Mouse (Mus musculus) adrenal gland (tissue): ENCODE measurements at regions not wholly inside any gene's neighbourhood (a gene's known extent, or its start where the extent isn't known, plus 50 kb on each side); places are given as distances from the start of the nearest gene placed in this dataset.

Experiments
- intact Hi-C: fragments of 180-260 bp; cut with DNase I; formaldehyde crosslinking; loops from one replicate; pipeline ENCODE4 v1.15.1; 2025

DNA sequence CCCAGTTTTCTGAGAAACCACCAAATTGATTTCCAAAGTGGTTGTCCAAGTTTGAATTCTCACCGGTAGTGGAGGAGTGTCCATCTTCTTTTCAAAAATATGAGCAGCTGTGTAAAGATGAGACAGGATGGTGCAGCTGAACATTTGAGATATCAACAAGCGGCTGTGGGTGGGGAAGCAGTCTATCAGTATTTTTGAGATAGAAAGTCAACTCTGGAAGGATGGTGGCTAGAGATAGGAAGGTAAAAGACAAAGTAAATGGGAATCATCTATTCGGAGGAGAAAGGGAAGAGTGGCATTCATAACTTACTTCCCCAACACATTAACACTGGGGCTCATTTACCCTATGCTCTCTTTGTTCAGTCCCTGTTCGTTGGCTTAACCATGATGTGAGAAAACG lies 146.9 kb upstream of the Gmnc start:
- intact Hi-C loops: no loop called here

DNA sequence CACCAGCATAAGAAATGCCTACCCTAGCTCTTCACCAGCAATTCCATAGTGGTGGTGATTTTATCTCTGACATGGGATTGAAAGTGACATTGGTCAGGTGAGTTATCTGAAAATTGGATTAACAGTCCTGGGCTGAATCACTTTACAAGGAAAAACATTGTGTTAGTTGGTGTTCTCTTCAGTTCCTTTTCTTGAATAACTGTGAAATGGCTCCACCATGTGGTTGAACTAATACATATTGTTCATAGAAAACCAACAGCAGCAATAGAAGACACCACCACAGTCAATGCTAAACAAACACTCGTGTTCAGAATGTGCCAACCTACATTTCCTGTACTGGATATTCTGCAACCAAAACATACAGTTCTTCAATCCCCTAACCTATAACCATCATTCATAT lies 147.5 kb upstream of the Gmnc start:
- intact Hi-C loops: no loop called here

DNA sequence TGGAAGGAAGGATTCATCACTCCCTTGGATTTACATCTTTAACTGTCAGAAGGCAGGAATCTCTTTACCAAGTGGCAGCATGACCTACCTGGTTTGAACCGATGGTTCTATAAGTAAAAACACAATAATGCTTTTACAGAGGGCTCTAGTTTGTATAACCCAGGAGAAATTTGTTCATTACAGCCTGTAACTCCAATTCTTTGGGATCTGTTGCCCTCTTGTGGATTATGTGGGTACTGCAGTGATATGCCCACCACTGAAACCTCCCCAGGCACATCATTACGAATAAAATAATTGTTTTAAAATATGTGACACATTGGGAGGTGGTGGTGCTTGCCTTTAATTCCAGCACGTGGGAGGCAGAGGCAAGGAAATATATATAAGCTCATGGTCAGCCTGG lies 148.6 kb upstream of the Gmnc start:
- intact Hi-C loops: loop anchor here (2.0 to 10.0 kb wide), 4 partner anchors 155 to 355 kb away; no protein-coding TSS in a partner anchor

DNA sequence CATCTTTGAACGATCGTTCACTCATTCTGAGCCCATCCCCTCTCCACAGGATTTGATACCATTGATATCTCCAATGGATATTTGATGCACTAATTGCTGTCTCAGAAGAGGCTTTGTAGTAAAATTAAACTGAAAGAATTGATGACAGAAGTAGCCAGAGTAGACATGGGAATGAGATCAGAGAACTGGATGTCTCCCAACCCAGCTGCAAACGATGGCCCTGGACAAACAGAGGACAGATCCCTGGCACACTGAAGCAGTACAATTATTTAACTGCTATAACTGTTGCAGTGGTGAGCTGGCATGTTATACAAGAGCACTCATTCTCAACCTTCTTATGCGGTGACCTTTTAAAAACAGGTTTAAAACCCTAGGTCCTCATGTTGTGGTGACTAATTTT lies 151.5 kb upstream of the Ostn start:
- intact Hi-C loops: no loop called here

DNA sequence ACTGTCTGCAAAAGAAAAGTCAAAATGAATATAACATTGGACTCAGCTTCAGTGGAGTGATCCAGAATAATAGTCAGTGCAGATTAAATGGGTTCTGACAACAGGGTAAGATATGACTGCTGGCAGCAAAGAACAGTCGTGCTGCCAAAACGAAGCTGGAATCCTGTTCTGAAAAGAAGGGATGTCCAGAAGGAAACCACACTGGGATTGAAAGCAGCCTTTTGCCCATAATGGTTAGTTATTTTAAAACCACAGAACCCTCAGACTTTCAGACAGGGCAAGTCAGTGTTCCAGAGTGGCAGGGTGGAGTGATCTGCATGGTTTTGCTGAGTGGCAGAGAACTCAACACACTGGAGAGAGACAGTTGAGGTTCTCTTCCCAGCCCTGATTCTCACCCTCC lies 111.6 kb upstream of the Ostn start:
- intact Hi-C loops: no loop called here
